Mouse (Mus musculus): ENCODE data around the gene Tmbim7.
"Not testable (repeated sequence)": the region's sequence is repeated elsewhere in the genome, so short reads cannot be mapped to it uniquely, and the experiment has no call there.

Gene Tmbim7

DNA sequence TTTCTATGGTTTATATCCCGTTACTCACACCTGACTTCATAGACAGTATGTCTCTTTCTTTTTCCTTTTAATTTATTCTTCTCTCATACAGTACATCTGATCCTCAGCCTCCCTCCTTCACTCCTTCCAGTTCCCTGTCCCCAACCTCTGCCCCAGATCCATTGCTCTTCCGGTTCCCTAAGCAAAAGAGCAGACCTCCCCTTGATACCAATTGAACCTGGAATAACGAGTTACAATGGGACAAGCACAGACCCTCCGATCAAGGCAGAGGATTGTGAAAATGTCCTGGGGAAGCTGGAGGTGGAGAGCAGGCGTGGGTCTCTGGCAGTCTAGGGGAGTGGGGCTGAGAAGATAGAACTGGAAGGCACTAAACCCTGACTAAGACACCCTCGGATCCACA lies at the start of gene Tmbim7:
Tmbim7 (plus strand) TSS at position 301 of the 400 bp plus-strand sequence.
- DNase-seq = no peak

DNA sequence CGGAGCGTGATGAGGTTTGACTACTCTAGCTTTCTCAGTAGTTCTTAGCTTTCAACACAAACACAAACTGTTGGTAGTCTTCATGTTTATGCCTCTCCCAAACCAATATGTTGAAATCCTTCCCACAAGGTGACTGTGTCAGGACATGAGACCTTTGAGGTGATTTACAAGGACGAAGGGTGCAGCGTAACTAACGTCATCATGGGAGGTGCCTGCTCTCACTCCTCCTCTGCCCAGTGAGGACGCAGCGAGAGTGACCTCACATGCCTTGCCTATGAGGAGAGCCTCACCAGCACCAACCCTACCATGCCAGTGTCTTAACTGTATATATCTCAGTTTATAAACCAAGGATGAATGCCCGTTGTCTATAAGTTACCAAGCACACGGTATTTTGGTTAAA lies 43.9 kb upstream of the Tmbim7 start:
- DNase-seq = no peak

DNA sequence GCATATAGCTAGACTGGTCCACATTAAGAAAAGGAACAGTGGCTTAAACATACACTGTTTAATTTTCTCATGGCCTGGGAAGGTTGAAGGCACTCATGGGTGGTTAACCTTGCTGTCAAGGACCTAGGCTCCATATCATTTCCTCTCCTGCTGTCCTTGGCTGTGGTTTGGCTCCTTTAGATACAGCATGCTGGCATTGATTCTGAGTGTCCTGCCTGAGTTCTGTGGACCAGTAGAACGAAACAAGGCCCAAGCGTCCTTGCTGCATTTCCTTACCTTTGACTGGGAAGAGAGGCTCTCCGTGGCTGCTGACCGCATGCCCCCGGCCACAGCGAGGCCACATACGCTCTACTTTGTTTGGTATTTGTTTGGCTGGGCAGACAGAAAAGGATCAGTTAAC lies 41.7 kb upstream of the Tmbim7 start:
- DNase-seq = no peak

DNA sequence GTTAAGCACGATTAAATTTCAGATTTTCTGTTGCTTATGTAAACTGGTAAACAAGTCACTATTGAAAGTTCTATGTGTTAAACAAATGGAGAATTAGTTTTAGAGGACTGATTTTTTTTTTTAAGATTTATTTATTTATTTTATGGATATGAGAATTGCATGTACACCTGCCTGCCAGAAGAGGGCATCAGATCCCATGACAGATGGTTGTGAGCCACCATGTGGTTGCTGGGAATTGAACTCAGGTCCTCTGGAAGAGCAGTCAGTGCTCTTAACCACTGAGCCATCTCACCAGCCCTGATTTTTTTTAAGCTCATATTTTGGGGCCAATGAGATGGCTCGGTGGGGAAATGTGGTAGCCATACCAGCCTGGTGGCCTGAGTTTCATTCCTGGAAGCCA lies 39.1 kb upstream of the Tmbim7 start:
- not testable (repeated sequence) for DNase-seq

DNA sequence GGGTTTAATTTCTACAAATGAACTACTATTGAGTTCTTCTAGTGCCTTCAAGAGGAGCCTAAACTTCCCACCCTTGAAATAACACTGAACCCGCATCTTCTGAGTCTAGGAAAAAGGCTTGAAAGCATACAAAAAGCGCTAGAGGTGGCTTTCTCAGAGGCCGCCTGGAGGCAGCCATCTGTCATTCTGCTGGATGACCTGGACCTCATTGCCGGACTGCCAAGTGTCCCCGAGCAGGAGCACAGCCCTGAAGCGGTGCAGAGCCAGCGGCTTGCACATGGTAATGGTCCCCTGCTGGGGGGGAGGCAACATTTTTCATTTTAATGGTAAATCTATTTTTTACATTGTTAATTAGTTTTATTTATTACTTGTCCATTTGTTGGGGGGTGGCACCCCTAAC lies 30.5 kb upstream of the Tmbim7 start:
- no peak for DNase-seq

DNA sequence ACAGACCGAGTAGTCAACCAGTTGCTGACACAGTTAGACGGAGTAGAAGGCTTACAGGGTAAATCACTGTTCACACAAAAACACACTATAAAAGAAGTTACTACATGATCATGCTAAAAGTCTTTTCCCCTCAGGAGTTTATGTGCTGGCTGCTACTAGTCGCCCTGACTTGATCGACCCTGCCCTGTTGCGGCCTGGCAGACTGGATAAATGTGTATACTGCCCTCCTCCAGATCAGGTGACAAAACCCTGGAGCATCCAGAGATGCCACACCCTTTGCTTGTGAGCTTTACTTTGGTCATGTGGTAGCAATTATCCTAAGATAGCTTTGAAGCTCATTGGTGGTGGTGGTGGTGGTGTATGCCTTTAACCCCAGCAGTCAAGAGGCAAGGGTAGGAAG lies 20.9 kb upstream of the Tmbim7 start:
- DNase-seq = no peak

DNA sequence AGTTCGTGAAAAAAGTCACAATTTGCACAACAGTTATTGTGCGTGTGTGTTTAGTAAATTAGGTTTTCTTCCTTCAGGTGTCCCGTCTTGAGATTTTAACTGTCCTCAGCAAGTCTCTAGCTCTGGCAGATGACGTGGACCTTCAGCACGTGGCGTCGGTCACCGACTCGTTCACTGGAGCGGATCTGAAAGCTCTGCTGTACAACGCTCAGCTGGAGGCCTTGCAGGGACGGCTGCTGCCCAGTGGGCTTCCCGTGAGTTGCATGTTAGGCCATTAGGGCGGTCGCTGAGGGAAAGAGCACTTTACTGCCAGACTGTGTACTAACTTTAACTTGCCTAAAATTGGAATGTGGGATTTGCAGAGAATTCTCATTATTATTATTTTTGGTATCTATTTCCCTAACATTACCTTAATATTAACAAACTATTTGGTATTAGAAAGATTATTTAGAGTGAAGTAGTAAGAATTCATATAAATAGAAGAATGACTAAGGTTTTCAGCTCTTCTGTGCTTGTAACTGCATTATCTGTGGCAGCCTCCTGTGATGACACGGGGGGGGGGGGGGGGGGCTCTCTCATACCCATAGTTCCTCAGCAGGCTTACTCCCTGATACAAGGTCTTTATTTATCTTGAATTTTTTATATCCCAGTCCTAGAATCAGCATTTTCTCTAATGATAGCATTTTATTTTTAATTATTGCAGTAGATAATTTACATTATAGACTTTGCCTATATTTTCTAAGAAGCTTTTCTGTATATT lies 19.3 kb upstream of the Tmbim7 start:
- no peak for DNase-seq

DNA sequence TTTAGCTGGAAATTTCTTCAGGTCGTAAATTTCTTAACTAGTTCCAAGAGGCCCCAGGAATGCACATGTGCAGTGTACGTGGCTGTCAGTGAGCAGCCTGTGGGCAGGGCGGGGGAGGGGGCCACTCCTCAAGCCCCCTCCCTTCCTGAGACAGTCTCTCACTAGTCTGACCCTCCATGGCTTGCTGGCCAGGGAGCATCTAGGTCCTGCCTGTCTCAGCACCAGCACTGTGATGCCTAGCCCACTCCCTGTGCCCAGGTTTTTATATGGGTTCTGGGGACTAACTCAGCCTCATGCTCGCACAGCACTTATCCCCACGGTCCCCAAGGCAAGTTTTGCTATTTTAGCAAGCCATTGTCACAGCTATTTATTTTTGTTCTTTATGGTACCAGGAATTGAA lies 18.7 kb upstream of the Tmbim7 start:
- DNase-seq = no peak

DNA sequence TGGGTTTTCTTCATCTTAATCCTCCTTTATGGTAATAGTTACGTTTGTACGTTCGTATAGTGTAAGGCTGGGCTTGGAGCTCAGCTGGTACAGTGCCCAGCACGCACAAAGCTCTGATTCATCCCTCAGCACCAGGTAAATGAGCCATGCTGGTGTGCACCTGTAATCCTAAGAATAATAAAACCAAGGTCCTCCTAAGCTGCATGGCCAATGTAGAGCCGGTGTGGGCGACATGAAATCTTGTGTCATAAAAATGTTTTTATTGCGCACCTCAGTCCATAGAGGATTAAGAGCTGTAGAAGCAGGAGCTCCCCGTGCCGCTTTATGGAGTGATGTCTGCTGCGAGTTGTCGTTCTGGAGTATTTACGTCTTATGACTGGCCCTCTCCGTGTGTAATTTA lies 17.7 kb upstream of the Tmbim7 start:
- no peak for DNase-seq

DNA sequence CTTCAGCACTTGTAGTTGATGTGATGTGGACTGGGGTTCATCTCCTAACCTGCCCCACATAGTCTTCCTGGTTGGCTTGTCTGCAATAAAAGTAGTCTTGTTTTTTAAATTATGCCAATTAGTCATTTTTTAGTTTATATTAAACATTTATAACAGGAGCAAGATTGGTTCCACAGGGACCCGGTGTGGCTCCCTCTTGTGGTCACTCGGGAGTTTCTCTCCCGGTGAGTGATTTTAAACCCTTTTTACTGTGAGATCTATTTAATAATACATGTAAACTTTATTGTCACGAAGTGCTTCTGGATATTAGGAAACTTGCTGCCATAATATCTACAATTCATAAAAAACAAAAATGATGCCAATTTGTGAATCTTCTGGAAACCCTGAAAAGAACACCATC lies 17.0 kb upstream of the Tmbim7 start:
- DNase-seq = no peak

DNA sequence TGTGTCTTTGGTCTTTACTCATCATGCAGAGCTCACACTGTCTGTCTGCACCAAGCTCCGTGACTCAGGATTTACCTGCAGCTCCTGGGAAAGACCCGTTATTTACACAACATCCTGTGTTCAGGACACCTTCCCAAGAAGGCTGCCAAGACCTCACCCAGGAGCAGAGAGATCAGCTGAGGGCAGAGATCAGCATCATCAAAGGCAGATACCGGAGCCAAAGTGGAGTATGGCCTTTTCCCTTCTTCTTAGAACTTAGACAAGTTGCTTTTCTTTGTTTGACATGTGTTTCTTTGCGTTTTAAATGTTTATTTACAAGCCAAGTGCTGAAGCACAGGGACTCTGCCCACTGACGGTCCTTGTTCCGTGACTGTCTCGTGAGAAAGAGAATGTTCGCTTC lies 15.7 kb upstream of the Tmbim7 start:
- no peak for DNase-seq

DNA sequence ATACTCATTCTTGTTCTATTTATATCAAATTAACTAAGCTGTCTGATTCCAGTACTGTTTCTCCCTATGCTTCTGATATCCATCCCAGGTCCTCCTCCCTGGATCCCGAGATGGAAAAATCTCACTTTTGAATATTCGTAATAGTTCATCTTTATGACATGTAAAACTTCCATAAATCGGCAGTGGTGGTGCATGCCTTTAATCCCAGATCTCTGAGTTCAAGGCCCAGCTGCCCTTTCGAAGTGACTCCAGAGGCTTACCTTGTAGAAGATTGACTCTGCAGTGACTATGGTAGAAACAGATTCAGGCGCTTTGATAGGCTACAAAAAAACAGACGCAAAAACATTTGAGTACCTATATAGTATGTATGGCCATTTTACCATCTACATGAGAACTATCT lies 6.4 kb upstream of the Tmbim7 start:
- DNase-seq = no peak

DNA sequence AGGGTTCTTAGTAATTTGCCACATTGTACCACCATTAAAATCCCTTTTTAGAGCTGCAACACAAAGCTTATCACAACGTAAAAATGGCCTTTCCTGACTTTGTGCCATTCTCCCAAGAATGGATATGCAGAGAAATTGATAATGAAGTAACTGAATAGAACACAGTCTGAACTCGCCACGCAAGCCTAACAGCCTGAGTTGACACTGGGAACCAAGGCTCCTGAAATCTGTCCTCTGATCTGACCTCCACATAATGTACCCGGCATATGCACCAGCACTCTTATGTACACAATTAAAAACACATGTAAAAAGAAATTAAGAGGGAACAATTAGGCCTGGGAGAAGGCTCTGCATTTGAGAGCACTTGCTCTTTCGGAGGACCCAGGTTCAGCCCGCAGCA lies 5.7 kb upstream of the Tmbim7 start:
- DNase-seq = no peak

DNA sequence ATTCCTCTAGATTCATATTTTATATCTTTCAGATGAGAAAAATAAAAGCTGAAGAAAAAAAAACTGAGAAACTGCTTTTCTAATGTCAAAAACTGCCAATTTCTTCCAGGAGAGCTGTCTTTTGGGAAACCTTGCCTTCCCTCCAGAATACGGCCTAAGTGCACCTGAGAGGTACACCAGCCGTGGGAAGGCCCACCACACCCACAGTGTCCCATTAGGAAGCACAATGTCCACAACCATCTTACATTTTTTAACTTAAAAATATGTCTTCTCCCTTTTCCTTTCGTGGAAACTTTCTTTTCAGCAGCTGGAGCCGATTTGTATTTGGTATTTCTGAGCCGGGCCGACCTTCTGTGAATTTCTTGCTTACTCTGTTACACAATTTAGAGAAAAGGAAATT lies 4.4 kb upstream of the Tmbim7 start:
- DNase-seq = no peak

DNA sequence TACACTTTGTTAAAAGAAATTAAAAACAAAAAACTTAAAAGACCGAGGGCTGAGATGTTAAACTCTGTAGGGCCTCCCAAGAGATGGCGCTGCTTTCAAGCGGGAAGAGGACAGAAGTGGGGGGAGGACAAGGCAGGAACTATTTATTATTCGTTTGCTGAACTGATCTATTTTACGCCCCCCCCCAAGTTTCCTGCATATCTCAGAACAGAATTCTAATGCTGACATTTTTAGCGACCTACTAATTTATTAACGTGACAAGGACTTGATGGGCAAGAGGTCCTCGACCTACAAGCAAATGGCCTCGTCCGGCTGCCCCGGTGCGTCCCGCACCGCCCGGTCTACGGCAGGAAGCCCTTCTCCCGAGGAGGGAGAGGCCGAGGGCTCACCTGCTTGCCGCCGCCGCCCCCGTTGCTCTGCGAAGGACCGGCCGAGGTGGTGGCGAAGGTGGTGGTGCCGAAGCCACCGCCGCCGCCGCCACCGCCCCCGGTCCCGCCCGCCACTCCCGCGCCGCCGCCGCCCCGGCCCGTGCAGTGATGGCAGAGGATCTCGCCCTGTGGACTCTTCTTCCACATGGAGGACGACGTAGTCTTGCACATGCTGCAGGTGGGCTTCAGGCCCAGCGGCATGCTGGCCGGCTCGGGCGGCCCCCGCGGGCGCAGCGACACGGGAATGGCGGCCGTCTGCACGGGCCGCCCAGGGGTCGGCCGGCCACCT lies 3.8 kb upstream of the Tmbim7 start:
- DNase-seq = peak; percentile 70

DNA sequence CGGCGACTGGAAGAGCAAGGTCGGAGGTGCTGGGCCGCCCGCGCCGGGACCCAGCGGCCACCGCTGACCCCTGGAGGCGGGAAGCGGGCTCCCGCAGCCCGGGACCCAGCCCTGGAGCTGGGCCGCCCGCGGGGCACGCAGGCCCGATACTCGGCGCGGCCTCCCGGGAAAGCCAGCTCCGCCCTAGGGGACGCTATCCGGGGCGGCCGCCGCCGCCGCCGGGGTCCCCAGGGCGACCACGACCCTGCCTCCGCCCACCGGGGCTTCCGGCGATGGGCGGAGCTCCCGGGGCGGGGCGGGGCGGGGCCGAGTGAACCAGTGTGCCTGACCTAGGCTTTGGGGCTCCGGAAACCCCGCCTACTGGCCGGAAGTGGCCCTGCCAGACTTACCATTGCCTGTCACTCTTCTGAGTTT lies 3.3 kb upstream of the Tmbim7 start:
- peak; percentile 96 for DNase-seq

DNA sequence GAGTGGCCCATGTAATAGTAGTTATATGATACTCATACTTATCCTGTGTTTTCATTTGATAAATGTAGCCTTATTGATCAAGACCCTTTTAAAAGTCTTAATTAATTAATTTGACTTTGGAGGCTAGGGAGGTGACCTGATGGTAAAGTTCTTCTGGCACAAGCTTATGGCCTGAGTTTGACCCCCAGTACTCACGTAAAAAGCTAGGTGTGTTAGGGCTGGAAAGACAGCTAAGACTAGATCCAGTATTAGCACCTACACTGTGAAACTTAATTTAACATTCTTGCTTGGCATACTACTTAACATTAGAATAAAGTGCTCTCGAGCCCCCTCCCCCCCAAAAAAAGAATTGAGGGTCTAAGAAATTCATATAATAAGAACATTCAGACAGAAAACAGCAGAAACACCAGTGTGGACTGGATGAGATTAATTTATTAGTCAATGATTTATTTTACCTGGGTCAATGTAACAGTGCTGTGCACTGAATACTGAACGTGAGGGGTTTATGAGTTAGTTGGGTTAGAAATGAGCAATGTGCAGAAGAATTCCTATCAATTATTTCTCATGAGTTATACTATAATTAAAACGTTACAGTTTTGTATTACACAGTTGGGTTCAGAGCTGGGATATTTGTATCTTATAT lies 2.7 kb upstream of the Tmbim7 start:
- no peak for DNase-seq

DNA sequence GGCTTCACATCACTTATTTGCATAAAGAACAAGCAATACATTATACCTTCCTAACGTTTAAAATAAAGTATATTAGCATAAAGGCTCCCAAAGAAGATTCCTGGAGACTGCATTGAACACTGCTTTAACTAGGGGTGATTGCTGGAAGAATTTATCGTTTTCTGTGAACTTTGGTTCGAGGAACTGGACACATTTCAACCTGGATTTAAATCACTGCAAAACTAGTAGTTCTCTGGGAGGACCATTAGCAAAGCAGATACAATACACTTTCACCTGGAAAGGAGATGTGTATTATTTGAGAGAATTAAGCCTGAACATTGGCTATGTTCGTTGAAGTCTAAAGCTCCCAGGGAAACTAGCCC lies 2.2 kb upstream of the Tmbim7 start:
- DNase-seq = no peak

DNA sequence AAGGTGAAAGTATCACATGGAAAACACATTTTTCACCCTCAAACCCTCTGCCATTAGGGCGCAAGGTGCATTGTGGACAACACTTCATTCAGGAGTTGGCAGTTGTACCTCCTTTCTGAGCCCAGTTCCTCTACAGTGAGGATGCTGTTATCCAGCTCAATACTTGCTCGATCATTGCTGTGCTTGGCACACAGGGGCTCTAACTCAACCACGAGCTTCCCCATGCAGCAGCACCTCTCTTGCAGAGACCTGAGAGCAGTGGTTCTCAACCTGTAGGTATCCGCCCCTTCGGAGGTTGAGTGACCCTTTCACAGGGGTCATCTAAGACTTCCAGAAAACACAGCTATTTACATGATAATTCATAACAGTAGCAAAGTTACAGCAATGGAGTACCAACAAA lies 640 bp downstream of the Tmbim7 start:
- no peak for DNase-seq

DNA sequence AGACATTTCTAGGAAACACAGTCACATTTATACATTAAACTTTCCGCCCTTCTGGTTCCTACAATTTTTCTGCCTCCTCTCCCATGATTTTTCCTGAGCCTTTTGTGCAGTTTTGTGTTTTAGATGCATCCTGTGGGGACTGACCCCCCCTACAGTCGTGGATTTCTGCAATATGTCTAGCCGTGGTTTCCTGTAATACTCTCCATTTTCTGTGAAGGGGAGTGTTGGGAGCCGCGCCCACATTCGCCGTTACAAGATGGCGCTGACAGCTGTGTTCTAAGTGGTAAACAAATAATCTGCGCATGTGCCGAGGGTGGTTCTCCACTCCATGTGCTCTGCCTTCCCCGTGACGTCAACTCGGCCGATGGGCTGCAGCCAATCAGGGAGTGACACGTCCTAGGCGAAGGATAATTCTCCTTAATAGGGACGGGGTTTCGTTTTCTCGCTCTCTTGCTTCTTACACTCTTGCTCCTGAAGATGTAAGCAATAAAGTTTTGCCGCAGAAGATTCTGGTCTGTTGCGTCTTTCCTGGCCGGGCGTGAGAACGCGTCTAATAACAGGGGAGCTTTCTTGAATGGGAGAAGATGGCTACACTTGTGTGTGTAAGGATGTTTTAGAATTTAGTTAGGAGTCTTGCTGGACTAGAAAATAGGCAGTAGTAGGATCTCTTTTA lies 2.1 kb downstream of the Tmbim7 start:
- DNase-seq = not testable (repeated sequence)

DNA sequence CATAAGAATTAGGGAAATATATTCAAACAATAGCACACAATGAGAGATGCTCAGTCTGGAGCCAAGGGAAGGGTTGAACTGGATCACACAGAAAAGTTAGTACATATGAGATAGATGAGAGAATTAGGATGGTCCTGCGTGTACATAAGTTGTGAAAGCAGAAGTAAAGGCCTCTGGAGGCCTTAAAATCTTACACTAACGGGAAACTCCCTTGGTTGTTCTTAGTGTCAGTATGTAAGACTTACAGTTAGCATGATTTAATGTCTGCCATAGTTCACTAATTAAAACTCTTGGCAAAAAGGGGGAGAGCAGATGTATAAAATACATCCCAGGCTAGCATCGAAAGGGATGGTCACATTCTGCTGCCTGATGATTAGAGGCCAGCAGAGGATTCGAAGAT lies 2.8 kb downstream of the Tmbim7 start:
- no peak for DNase-seq

DNA sequence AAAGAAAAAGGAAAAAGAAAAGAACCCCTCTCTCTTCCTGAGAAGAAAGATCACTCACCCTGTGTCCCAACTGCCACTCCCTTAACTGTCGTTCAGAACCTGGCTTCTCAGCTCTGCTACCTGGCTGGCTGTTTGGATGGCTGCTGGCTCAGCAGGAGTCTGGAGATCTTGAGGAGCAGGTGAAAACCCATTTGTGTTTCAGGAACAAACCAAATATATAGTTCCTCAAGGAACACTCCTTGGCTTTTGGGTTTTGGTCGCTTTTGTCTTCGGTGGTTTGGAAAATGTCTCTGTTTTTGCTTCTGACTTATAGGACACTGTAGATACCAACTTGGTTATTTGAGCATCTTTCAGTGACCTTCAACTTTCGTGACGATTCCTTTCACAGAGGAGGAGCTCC lies 6.1 kb downstream of the Tmbim7 start, which contains the start of gene Gatad1:
Gatad1 (minus strand) TSS at position 101 of the 400 bp plus-strand sequence.
- DNase-seq = no peak

DNA sequence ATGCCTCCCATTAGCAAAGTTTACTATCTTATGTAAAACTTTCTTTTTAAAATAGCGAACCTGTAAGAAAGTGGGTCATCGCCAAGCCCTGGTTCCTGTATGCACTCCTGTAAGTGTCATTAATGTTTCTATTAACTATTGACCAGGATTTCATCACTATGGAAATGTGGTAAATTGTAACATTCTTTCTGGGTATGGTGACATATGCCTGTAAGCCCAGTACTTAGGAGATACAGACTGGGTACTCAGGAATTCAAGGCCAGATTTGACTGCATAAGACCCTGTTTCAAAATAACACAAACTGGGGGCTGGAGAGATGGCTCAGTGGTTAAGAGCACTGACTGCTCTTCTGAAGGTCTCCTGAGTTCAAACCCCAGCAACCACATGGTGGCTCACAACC lies 14.2 kb downstream of the Tmbim7 start:
- no peak for DNase-seq

DNA sequence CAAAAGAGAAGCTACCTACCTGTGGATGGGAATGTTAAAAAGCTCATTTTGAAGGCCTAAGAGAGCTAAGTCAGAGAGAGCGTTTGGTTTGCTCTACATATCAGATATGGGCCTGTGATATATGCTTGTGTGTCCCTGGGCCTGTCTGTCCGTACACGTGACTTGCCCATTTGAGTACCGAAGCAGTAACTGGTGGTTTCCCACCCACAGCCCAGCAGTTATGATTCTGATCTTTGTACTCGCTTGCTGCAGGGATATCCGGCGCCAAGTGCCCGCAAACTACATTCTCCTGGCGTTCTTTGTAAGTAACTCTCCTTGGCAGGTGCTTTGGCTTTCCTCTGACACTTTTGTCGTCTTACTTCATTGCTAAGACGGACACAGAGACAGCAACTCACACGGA lies 15.6 kb downstream of the Tmbim7 start:
- DNase-seq = no peak
